Mouse (Mus musculus) telencephalon, adult 2 months (tissue): ENCODE measurements at regions not wholly inside any gene's neighbourhood (a gene's known extent, or its start where the extent isn't known, plus 50 kb on each side); places are given as distances from the start of the nearest gene placed in this dataset.
A peak's percentile ranks its signal among the peaks of the same experiment; 100 is the strongest.

Experiments used
- DNase-seq: peaks from one replicate; pipeline ENCODE4 v3.0.0-alpha.2; 2011; ENCODE audit warnings: low read depth, low spot score

GRCm38 (mm10) chr3:37789143-37789697 lies 64.9 kb upstream of the Gm5148 start:
- DNase-seq = no peak

GRCm38 (mm10) chr3:37788366-37788765 lies 64.1 kb upstream of the Gm5148 start:
- DNase-seq = peak; percentile 27

GRCm38 (mm10) chr3:37786792-37787191 lies 62.5 kb upstream of the Gm5148 start:
- DNase-seq = no peak

GRCm38 (mm10) chr3:37781086-37781485 lies 56.8 kb upstream of the Gm5148 start:
- no peak for DNase-seq

GRCm38 (mm10) chr3:37779867-37780475 lies 55.7 kb upstream of the Gm5148 start:
- no peak for DNase-seq

- DNase-seq = no peak
Measured at GRCm38 (mm10) chr3:37778386-37778785, 54.1 kb upstream of the Gm5148 start.

GRCm38 (mm10) chr3:37776224-37776623 lies 51.9 kb upstream of the Gm5148 start:
- no peak for DNase-seq
